ENCODE assay signal across 12 mouse cellular contexts in genomic region chr2:37856955-37857354, GRCm38 (mm10).
"Had no signal": no experiment of that assay in that cellular context is flagged by ENCODE, and none has a peak within 500 bp of the region (broad histone marks: within the 10 kb centered on the region; RNA-seq: fewer than 3 reads in every experiment).

No protein-coding gene starts in this region.

- H3K27me3 ChIP-seq: limb, embryonic 13.5 days had no signal

- H3K4me3 ChIP-seq: limb, embryonic 10.5 days; limb, embryonic 13.5 days had no signal

- H3K9me3 ChIP-seq: limb, embryonic 10.5 days; limb, embryonic 13.5 days had no signal

- H3K27ac ChIP-seq: limb, embryonic 10.5 days; limb, embryonic 13.5 days had no signal

- DNase-seq: kidney, adult 18-20 months; kidney, adult 9 months; kidney, postnatal 14 days; kidney, postnatal 4 days; layer of hippocampus, adult 9-11 months; lung, embryonic 14.5 days; midbrain, embryonic 14.5 days; thymus, postnatal 25 days had no signal

- H3K4me2 ChIP-seq: limb, embryonic 13.5 days; lung, embryonic 14.5 days; midbrain, embryonic 11.5 days had no signal

- H3K9ac ChIP-seq: limb, embryonic 13.5 days; lung, embryonic 14.5 days had no signal

- ATAC-seq: lung, postnatal 0 days had no signal
